Mouse (Mus musculus): ENCODE measurements around the gene Kitl. TPM values are rescaled to one million over a fixed set of nuclear protein-coding genes. Genes with fewer than 3 reads are reported as not detected.

The Kitl gene
- polyA plus RNA-seq (2014; fragmentation: Illumina TruSeq; extraction: RNeasy Lipid Tissue Mini Kit (QIAGEN cat#74804); ENCODE audit: low read depth, low replicate concordance): 39.8 TPM

GRCm38 (mm10) chr10:100015370-100016325 lies at the start of gene Kitl:
Gene Kitl (plus strand): TSS chr10:100015630.

Measured in heart, adult 10 weeks (tissue).